Mouse (Mus musculus) testis, adult 2 months (tissue): Measurements from ENCODE around the gene Ctnnd2. TPM values are rescaled to one million over a fixed set of nuclear protein-coding genes. Genes with fewer than 3 reads are reported as not detected.
A peak's percentile ranks its signal among the peaks of the same experiment; 100 is the strongest.
"Not testable (repeated sequence)": the region's sequence is repeated elsewhere in the genome, so short reads cannot be mapped to it uniquely, and the experiment has no call there.

Source experiments
- H3K27ac ChIP-seq: fragments of 200-500 bp; 2 replicates; pipeline ENCODE4 v1.5.1; 2012; ENCODE audit warnings: low read depth, low read length; ENCODE audit not compliant: control insufficient read depth, insufficient read depth
- H3K27me3 ChIP-seq: fragments of 200-500 bp; 2 replicates; pipeline ENCODE4 v1.6.1; 2012; ENCODE audit warnings: mild to moderate bottlenecking, low read length, moderate library complexity; ENCODE audit not compliant: control insufficient read depth, insufficient read depth
- H3K36me3 ChIP-seq: fragments of 200-500 bp; 2 replicates; pipeline ENCODE4 v1.6.1; 2012; ENCODE audit warnings: mild to moderate bottlenecking, low read length; ENCODE audit not compliant: control insufficient read depth, insufficient read depth
- H3K4me1 ChIP-seq: fragments of 200-500 bp; 2 replicates; pipeline ENCODE4 v1.6.1; 2012; ENCODE audit warnings: low read length; ENCODE audit not compliant: control insufficient read depth, insufficient read depth
- H3K4me3 ChIP-seq: fragments of 200-500 bp; 2 replicates; pipeline ENCODE4 v1.5.1; 2012; ENCODE audit warnings: low read depth, mild to moderate bottlenecking, low read length, moderate library complexity, mixed read lengths; ENCODE audit not compliant: control insufficient read depth
- CTCF ChIP-seq: fragments of 200-500 bp; IDR thresholded peaks from 2 replicates; pipeline ENCODE4 v1.5.1; 2012; ENCODE audit warnings: low read depth, mild to moderate bottlenecking, inconsistent platforms, low read length, moderate library complexity; ENCODE audit not compliant: control insufficient read depth, insufficient read depth, insufficient replicate concordance
- POLR2A ChIP-seq: fragments of 200-500 bp; IDR thresholded peaks from 2 replicates; pipeline ENCODE4 v1.6.1; 2012; ENCODE audit warnings: low read depth, mild to moderate bottlenecking, inconsistent platforms, low read length, moderate library complexity; ENCODE audit not compliant: control insufficient read depth
- polyA plus RNA-seq: library from polyadenylated mRNA; depleted of rRNA; stranded (reverse); fragments of >200 nt; gene quantifications from 2 replicates; pipeline ENCODE4 v1.2.3, GENCODE M21; 2012; rRNA removed

Gene Ctnnd2
- 3.8 and 5.8 TPM in 2 replicates for polyA plus RNA-seq

DNA sequence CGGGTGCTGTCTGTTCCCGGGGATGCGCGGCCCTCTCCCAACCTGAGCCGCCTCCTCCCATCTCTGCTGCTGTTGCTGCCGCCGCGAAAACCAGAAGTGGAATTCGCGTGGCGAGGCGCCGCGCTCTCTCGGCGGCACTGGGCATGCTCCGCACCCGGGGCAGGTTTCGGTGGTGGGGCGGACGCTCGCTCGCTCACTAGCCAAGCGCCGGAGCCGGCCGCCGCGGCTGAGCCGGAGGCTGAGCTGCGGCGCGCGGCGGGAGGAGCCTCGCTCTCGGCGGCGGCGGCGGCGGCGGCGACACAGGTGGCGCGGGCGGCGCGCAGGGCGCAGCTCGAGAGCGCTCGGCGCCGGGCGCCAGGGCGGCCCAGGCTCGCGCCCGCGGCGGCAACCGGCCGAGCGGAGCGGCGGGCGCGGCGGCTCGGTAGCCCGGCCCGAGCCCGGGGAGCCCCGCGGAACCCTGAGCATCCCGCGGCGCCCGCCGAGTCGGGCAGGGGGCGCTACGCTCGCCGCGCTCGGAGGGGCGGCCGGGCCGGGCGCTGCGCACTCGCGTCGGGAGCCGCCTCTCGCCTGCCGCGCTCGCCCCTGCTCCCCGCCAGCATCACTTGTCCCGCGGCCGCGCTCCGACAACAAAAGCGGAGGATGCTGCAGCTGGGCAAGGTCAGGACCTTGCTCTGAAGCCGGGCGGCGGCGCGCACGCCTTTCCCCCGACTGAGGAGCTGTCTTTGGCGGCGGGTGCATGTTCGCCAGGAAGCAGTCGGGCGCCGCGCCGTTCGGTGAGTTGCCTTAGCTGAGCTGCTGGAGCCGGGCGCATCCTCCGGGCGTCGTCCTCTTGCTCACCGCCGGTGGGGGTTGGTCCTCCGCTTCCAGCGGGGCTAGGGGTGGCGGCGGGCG lies at the start of gene Ctnnd2:
TSS of gene Ctnnd2 (plus strand) at position 203 of the 891 bp plus-strand sequence.
- Histone ChIP-seq H3K27ac (no peak within 1 kb of the TSS; the same call in 1 of the 2 replicates), H3K27me3 (no peaks in the 10 kb centered on the region), H3K36me3 (no peaks in the 10 kb centered on the region), H3K4me3 (peak within 1 kb of the TSS; percentile 88), H3K4me1 (peaks cover 14% of the 10 kb centered on the region)
- TF ChIP-seq CTCF = no peak
- TF ChIP-seq POLR2A = no peak

DNA sequence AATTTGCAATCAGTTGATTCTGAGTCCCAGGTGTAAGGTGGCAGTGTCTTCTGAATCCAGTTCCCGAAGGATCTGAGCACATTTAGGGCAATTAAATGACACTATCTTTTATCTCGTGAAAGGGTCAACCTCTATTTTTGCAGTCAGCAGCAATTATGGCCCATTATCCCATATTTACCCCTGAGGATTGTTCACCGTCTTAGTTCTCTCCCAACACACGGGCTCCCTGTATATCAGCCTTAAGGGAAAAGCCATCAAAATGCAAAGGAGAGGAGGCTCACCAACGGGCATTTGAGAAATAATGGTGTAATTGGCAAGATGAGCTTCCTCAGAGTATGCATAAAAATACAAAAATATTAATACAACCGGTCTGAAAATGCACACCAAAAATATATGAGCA lies 41.7 kb upstream of the Ctnnd2 start:
- H3K4me3 ChIP-seq = no peak overlapping the region
- no peak for TF ChIP-seq POLR2A
- no peak for TF ChIP-seq CTCF
- no peaks in the 10 kb centered on the region for H3K4me1 ChIP-seq
- no peaks in the 10 kb centered on the region for H3K36me3 ChIP-seq
- no peaks in the 10 kb centered on the region for H3K27me3 ChIP-seq
- no peak overlapping the region for H3K27ac ChIP-seq

DNA sequence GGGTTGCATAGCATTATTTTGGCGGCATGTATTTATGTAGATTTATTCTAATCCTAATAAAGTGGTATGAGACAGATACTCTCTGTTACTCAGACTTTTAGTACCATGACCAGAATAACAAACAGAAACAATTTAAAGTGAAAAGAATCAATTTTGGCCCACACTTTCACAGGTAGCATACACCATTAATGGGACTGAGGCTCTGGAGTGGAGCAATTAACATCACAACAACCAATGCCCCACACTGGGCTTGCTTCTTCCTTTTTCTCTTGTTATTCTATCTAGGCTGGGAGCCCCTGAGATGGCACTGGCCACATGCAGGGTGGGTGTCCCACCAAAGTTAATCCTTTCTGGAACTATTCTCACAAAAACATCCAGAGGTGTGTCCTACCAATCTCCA lies 32.8 kb upstream of the Ctnnd2 start:
- not testable (repeated sequence) for H3K4me3 ChIP-seq, H3K36me3 ChIP-seq, H3K4me1 ChIP-seq, H3K27me3 ChIP-seq, H3K27ac ChIP-seq

DNA sequence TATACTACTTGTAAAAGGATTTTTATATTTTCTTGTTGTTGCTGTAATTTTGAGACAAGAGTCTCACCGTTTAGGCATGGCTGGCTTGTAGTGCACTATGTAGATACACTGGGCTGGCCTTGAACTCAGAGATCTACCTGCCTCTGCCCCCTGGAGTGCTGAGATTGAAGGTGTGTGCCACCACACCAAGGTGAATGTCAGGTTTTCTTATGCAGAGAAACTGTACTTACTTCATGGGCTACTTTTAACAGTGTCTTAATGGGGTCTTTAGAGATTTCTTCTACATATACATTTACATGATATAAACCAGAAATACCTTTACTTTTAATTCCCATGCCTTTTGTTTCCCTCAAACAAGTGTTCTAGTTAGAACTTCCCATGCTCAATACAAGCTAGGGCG lies 27.0 kb upstream of the Ctnnd2 start:
- Histone ChIP-seq H3K27me3 (no peaks in the 10 kb centered on the region), H3K4me1 (no peaks in the 10 kb centered on the region), H3K4me3 (no peak overlapping the region), H3K36me3 (no peaks in the 10 kb centered on the region), H3K27ac (no peak overlapping the region)
- no peak for TF ChIP-seq CTCF
- TF ChIP-seq POLR2A = no peak

DNA sequence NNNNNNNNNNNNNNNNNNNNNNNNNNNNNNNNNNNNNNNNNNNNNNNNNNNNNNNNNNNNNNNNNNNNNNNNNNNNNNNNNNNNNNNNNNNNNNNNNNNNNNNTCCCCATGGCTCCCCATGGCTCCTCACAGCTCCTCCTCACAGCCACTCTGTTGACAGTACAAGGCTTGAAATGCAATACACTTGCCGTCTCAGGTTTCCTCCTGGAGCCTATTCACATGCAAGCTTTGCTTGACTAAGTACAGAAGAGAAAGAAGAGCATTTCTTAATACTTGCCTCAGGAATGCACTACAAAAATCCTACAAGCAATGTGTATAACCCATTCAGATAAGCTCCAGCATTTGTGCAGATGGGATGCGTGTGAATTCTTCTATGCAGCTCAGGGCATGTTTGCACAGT lies 20.2 kb upstream of the Ctnnd2 start:
- no peak overlapping the region for H3K27ac ChIP-seq
- TF ChIP-seq POLR2A (no peak), CTCF (no peak)
- no peaks in the 10 kb centered on the region for H3K36me3 ChIP-seq
- H3K27me3 ChIP-seq = no peaks in the 10 kb centered on the region
- H3K4me1 ChIP-seq = no peaks in the 10 kb centered on the region
- H3K4me3 ChIP-seq = no peak overlapping the region

DNA sequence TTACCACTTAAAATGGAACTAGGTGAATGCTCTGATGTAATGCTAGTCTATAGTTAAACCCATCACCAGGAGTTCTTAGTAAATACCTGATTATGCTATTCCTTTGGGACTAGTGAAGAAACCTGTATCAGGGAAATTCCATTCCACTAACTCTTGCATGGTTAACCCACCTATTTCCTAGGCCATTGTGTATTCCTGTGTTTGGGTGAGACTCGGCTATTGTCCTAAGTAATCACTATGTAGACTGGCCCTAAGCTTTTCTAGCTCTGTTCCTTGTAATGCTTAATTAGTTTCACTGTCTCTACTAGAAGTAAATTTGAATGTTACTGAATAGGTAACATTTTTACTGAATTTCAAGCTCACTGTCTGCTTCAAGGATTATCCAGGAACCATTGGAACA lies 14.4 kb upstream of the Ctnnd2 start:
- H3K27ac ChIP-seq = no peak overlapping the region
- no peaks in the 10 kb centered on the region for H3K27me3 ChIP-seq
- no peaks in the 10 kb centered on the region for H3K4me1 ChIP-seq
- H3K4me3 ChIP-seq = no peak overlapping the region
- no peak for TF ChIP-seq POLR2A
- TF ChIP-seq CTCF = no peak
- H3K36me3 ChIP-seq = no peaks in the 10 kb centered on the region

DNA sequence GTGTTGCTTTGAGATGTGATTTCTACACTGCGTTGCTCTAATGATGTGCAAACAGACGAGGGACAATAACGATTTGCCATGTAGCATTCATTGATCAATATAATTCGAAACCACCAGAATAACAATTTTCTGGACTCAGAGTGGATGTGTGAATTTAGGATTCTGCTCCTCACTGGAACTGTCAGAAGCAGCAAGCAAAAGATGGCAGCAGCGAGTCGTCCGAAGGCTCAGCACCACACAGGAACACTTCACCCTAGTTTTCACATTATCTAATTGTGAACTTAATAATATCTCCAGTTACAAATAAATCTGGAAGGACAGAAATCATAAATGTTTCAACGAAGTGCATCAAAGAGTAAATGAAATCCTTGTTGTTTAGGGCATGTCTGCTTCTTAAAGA lies 2.4 kb upstream of the Ctnnd2 start:
- TF ChIP-seq CTCF = no peak
- no peak for TF ChIP-seq POLR2A
- H3K4me1 ChIP-seq = peaks cover 14% of the 10 kb centered on the region
- no peak overlapping the region for H3K27ac ChIP-seq
- no peak overlapping the region for H3K4me3 ChIP-seq
- H3K27me3 ChIP-seq = no peaks in the 10 kb centered on the region
- H3K36me3 ChIP-seq = no peaks in the 10 kb centered on the region
